Mouse (Mus musculus): ENCODE data around the gene Rxrb. TPM values are rescaled to one million over a fixed set of nuclear protein-coding genes. Genes with fewer than 3 reads are reported as not detected.

Rxrb gene
- total and polyA plus RNA-seq, 2 experiments: 13.0 to 46.5 TPM

DNA sequence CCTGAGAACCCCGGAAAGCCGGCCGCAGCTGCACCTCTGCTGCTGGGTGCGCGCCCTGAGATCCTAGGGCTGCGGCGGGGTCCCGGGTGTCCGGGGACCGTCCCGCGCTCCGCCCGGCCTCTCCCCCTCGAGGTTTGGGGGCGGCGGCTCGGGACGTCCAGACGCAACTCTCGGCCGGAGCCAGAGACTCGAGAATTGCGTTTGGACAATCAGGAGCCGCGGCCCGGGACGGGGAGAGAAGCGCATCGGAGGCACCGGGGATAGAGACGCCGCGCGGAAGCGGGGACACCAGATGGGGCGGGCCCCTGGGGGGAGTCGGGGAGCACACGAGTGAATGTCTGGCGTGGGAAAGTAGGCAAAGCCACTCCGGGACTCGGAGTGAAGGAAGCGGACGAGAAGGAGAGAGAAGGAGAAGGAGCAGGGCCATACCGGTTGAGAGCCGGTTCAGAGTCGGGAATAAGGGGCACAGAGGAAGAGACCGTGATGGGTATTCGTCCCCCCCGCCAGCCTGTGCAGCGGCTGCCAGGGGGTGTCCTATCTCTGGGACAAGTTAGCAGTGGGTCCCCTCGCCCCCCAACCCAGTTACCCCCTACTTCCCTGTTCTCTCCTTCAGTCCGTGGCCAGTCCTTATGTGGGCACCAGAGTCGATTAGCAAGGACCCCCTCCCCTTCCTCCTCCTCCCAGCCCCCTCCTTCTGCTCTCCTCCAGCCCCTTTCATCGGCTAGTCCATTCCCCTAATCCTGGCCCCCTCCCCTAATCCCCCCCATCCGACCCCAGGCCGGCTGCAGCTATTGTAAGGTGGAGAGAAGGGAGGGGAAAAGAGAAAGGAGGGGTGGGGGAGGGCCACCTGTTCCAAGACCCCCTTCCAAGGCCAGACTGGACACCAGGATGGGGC, 6.5 kb upstream of the Rxrb start:
- no peaks in the 10 kb centered on the region for H3K27me3 ChIP-seq (ENCODE audit: control insufficient read depth, insufficient read depth, low read length)
- 3% methylated on average over 57 of the region's 57 CpGs for WGBS
- peaks cover 21% of the 10 kb centered on the region for H3K4me1 ChIP-seq (ENCODE audit: control insufficient read depth, insufficient read depth, low read length)
- H3K9ac ChIP-seq (ENCODE audit: low read depth, low read length): peak overlapping the region; percentile 99
- DNase-seq (ENCODE audit: extremely low read depth, low read depth, low spot score): no peak
- H3K4me3 ChIP-seq (ENCODE audit: insufficient read depth, low read depth, low read length): peak overlapping the region; percentile 97
- peaks cover 4% of the 10 kb centered on the region; the same call in 1 of the 2 replicates for H3K36me3 ChIP-seq (ENCODE audit: control insufficient read depth, insufficient read depth, low read length)
- peaks cover 5% of the 10 kb centered on the region; the same call in 1 of the 2 replicates for H3K79me2 ChIP-seq (ENCODE audit: control insufficient read depth, insufficient read depth, low read length)
- TF ChIP-seq POLR2A (IDR thresholded peaks at IDR 0.05; ENCODE audit: extremely low read depth, insufficient read depth, low read length) (no peak), CTCF (IDR thresholded peaks at IDR 0.05; ENCODE audit: low read depth, low read length) (no peak)
- H3K27ac ChIP-seq (replicated peaks; ENCODE audit: insufficient read depth, low read depth, low read length): peak overlapping the region; percentile 88

DNA sequence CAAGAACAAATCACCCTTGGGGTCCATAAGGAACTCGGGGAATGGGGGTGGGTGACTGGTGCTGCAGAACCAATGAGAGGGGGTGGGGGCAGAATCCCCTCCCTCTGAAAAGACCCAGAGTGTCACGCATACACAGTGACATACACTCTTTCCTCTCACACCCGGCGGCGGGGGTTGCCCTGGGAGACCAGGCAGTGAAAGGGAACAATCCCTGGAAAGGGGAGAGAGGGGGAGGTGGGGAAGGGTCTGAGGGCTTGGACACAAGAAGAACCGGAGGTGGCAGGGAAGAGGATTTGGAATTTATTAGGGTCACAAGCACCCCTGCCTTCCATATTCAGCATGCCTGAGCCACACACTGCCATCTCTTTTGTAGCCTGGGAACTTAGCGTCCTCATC, 5.9 kb upstream of the Rxrb start:
- Histone ChIP-seq H3K4me3 (ENCODE audit: insufficient read depth, low read depth, low read length) (no peak overlapping the region), H3K27me3 (ENCODE audit: control insufficient read depth, insufficient read depth, low read length) (no peaks in the 10 kb centered on the region), H3K9ac (ENCODE audit: low read depth, low read length) (no peak overlapping the region), H3K79me2 (ENCODE audit: control insufficient read depth, insufficient read depth, low read length) (peaks cover 11% of the 10 kb centered on the region), H3K36me3 (ENCODE audit: control insufficient read depth, insufficient read depth, low read length) (peaks cover 4% of the 10 kb centered on the region; the same call in 1 of the 2 replicates), H3K4me1 (ENCODE audit: control insufficient read depth, insufficient read depth, low read length) (peaks cover 27% of the 10 kb centered on the region), H3K27ac (replicated peaks; ENCODE audit: insufficient read depth, low read depth, low read length) (no peak overlapping the region)
- DNase-seq (ENCODE audit: extremely low read depth, low read depth, low spot score): no peak
- no peak for TF ChIP-seq CTCF (IDR thresholded peaks at IDR 0.05; ENCODE audit: low read depth, low read length)
- no peak for TF ChIP-seq POLR2A (IDR thresholded peaks at IDR 0.05; ENCODE audit: extremely low read depth, insufficient read depth, low read length)
- 71% methylated on average over 7 of the region's 7 CpGs for WGBS

DNA sequence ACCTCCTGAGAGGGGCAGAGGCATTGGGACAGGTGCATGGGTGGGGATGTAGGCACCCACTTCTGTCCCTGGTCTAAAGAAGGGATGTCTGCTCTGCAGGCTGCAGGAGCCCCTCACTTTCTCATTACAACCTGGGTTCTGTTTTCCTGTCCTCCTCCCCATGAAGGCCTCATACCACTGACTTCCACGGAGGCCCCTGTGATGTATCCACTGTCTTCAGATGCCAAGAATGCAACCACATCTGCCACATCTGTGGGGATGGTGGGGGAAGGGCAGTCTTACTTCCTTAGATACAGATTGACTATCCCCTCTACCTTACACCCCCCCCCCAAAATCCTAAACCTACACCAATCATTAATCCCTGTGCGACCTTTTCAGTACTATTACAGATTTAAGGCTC, 5.4 kb upstream of the Rxrb start:
- Histone ChIP-seq H3K27ac (replicated peaks; ENCODE audit: insufficient read depth, low read depth, low read length) (no peak overlapping the region), H3K9ac (ENCODE audit: low read depth, low read length) (no peak overlapping the region), H3K27me3 (ENCODE audit: control insufficient read depth, insufficient read depth, low read length) (no peaks in the 10 kb centered on the region), H3K36me3 (ENCODE audit: control insufficient read depth, insufficient read depth, low read length) (peaks cover 4% of the 10 kb centered on the region; the same call in 1 of the 2 replicates), H3K79me2 (ENCODE audit: control insufficient read depth, insufficient read depth, low read length) (peaks cover 16% of the 10 kb centered on the region), H3K4me3 (ENCODE audit: insufficient read depth, low read depth, low read length) (no peak overlapping the region), H3K4me1 (ENCODE audit: control insufficient read depth, insufficient read depth, low read length) (peaks cover 28% of the 10 kb centered on the region)
- 76% methylated on average over 2 of the region's 2 CpGs for WGBS
- no peak for DNase-seq (ENCODE audit: extremely low read depth, low read depth, low spot score)
- no peak for TF ChIP-seq CTCF (IDR thresholded peaks at IDR 0.05; ENCODE audit: low read depth, low read length)
- TF ChIP-seq POLR2A (IDR thresholded peaks at IDR 0.05; ENCODE audit: extremely low read depth, insufficient read depth, low read length): no peak

DNA sequence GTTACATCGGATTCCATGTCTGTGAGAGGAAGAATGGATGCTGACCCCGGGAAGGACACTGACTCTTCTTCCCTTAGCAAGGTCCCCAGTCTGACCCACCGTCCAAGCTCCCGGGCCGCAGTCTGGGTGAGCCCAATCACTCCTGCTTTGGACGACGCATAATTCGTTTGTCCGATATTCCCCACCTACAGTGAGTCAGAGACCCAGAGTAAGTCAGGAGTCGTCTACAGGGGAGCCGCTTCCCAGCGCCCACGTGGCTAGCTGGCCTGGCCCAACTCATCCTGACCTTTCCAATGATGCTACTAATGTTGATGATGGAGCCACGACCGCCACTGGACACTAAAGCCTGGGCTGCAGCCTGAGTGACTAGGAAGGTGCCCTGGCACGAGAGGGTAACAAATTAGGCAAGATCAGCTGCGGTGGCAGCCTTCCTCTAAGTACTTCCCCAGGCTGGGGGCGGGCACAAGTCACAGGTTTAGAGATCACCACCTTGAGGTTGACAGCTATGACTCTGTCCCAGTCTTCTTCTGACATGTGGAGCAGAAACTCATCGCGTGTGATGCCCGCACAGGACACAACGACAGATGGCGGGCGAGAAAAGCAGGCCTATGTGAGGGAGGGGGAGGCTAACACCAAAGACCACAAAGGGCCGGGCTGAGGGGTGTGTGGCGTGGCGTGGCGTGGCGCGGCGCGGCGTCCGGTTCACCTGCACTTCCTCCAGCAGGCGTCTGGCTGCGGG, 4.5 kb upstream of the Rxrb start:
- DNase-seq (ENCODE audit: extremely low read depth, low read depth, low spot score): peak; percentile 55
- TF ChIP-seq POLR2A (IDR thresholded peaks at IDR 0.05; ENCODE audit: extremely low read depth, insufficient read depth, low read length) (no peak), CTCF (IDR thresholded peaks at IDR 0.05; ENCODE audit: low read depth, low read length) (0 out of 2 replicates have a peak, but pooled peaks have one; percentile 1)
- Histone ChIP-seq H3K36me3 (ENCODE audit: control insufficient read depth, insufficient read depth, low read length) (peaks cover 4% of the 10 kb centered on the region; the same call in 1 of the 2 replicates), H3K27me3 (ENCODE audit: control insufficient read depth, insufficient read depth, low read length) (no peaks in the 10 kb centered on the region), H3K9ac (ENCODE audit: low read depth, low read length) (peak overlapping the region; percentile 84), H3K4me1 (ENCODE audit: control insufficient read depth, insufficient read depth, low read length) (peaks cover 28% of the 10 kb centered on the region), H3K4me3 (ENCODE audit: insufficient read depth, low read depth, low read length) (peak overlapping the region; percentile 85), H3K27ac (replicated peaks; ENCODE audit: insufficient read depth, low read depth, low read length) (peak overlapping the region; percentile 77), H3K79me2 (ENCODE audit: control insufficient read depth, insufficient read depth, low read length) (peaks cover 20% of the 10 kb centered on the region)
- WGBS: 20% methylated on average over 36 of the region's 36 CpGs

DNA sequence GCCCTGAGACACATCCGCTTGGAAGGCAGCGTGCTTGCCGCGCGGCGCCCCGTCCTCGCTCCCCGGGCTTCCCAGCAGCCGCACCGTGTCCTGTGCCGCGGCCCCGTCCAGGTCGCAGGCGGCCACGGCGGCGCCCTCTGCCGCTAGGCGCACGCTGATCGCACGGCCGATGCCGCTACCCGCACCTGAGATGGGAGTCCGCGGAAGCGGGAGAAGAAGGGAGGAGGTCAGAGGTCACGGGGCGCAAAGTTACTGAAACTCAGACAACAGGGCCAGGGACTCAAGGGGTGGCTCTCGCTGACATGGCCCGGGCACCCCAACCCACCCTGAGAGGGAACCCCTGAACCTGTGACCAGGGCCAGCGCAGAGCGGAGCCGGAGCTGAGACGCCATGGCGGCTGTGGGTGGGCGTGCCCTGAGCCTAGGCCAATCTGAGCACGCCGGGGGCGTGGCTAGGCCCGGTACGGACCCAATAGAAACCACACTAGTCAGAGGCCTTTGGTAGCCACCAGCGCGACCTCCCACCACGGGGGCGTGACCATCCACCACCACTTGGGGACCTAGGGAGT, 3.9 kb upstream of the Rxrb start, which contains the start of gene H2-Ke6:
Gene H2-Ke6, minus strand, starts transcription at position 405 of the 568 bp plus-strand sequence.
- Histone ChIP-seq H3K79me2 (ENCODE audit: control insufficient read depth, insufficient read depth, low read length) (peaks cover 27% of the 10 kb centered on the region), H3K27ac (replicated peaks; ENCODE audit: insufficient read depth, low read depth, low read length) (peak within 1 kb of the TSS; percentile 77), H3K36me3 (ENCODE audit: control insufficient read depth, insufficient read depth, low read length) (peaks cover 4% of the 10 kb centered on the region; the same call in 1 of the 2 replicates), H3K9ac (ENCODE audit: low read depth, low read length) (peak within 1 kb of the TSS; percentile 84), H3K4me1 (ENCODE audit: control insufficient read depth, insufficient read depth, low read length) (peaks cover 28% of the 10 kb centered on the region), H3K27me3 (ENCODE audit: control insufficient read depth, insufficient read depth, low read length) (no peaks in the 10 kb centered on the region), H3K4me3 (ENCODE audit: insufficient read depth, low read depth, low read length) (peak within 1 kb of the TSS; percentile 85)
- TF ChIP-seq CTCF (IDR thresholded peaks at IDR 0.05; ENCODE audit: low read depth, low read length): peak; percentile 37; the same call in 1 of the 2 replicates
- TF ChIP-seq POLR2A (IDR thresholded peaks at IDR 0.05; ENCODE audit: extremely low read depth, insufficient read depth, low read length): peak; percentile 87; the same call in 1 of the 2 replicates
- DNase-seq (ENCODE audit: extremely low read depth, low read depth, low spot score): peak; percentile 81
- WGBS: 1% methylated on average over 47 of the region's 49 CpGs
